In the genomic region with DNA sequence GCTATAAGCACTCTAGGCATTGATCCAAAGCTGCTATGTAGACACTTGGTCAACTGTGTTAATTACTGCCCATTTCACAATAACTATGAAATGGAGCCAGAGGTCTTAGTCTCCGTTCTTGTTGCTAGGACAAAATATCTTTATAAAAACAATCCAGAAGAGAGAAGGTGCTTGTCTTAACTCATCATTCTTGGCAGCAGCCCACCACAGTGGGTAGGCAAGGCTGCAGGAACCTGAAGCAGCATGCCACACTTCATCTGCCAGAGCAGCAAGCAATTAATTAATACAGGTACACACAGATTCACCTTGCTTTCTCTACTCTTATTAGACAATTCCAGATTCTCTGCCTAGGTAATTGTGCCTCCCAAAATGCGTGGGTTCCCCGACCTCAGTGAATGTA, we compare ENCODE assay signal across 19 mouse cellular contexts.
"Had no signal": no experiment of that assay in that cellular context is flagged by ENCODE, and none has a peak within 500 bp of the region (broad histone marks: within the 10 kb centered on the region; RNA-seq: fewer than 3 reads in every experiment).

No protein-coding gene starts in this region.

- H3K4me1 ChIP-seq: neural tube, embryonic 13.5 days; neural tube, embryonic 15.5 days had no signal

- ATAC-seq: midbrain, embryonic 16.5 days had no signal

- H3K4me2 ChIP-seq: lung, embryonic 14.5 days; midbrain, embryonic 12.5 days; neural tube, embryonic 13.5 days; neural tube, embryonic 15.5 days had no signal

- H3K27ac ChIP-seq: midbrain, embryonic 10.5 days; midbrain, embryonic 12.5 days; neural tube, embryonic 13.5 days; neural tube, embryonic 15.5 days had no signal

- H3K36me3 ChIP-seq: midbrain, embryonic 10.5 days; midbrain, embryonic 12.5 days; neural tube, embryonic 13.5 days; neural tube, embryonic 15.5 days had no signal

- H3K9me3 ChIP-seq: midbrain, embryonic 10.5 days; midbrain, embryonic 12.5 days; neural tube, embryonic 13.5 days; neural tube, embryonic 15.5 days had no signal

- H3K27me3 ChIP-seq: midbrain, embryonic 12.5 days; neural tube, embryonic 13.5 days; neural tube, embryonic 15.5 days had no signal

- H3K9ac ChIP-seq: lung, embryonic 14.5 days; midbrain, embryonic 12.5 days; neural tube, embryonic 13.5 days; neural tube, embryonic 15.5 days had no signal

- H3K4me3 ChIP-seq: midbrain, embryonic 10.5 days; midbrain, embryonic 12.5 days; myocyte; neural tube, embryonic 13.5 days; neural tube, embryonic 15.5 days had no signal

- DNase-seq: lung, adult 18-20 months; lung, embryonic 14.5 days; lung, postnatal 10 days; lung, postnatal 4 days; midbrain, embryonic 14.5 days; retina, postnatal 1 day; right cerebral cortex, adult 18-20 months; right cerebral cortex, postnatal 25 days; right cerebral cortex, postnatal 4 days; spleen, adult 18-20 months; thymus, adult 18-20 months; thymus, postnatal 14 days; thymus, postnatal 36 days had no signal
